Mouse (Mus musculus) lung, adult 2 months (tissue): Measurements from ENCODE around the gene Ccdc152. TPM values are rescaled to one million over a fixed set of nuclear protein-coding genes. Genes with fewer than 3 reads are reported as not detected.

Experiments
- DNase-seq: peaks from one replicate; pipeline ENCODE4 v3.0.0; 2022
- H3K4me1 ChIP-seq: fragments of 200-500 bp; 2 replicates; pipeline ENCODE4 v1.6.1; 2011; ENCODE audit warnings: low read length; ENCODE audit not compliant: control insufficient read depth, insufficient read depth
- H3K4me3 ChIP-seq: fragments of 200-500 bp; replicated peaks from 2 replicates; pipeline ENCODE3; 2011; ENCODE audit warnings: low read depth, mild to moderate bottlenecking, control low read depth, low read length; ENCODE audit errors: extremely low read depth
- CTCF ChIP-seq: fragments of 200-500 bp; IDR thresholded peaks from 2 replicates; pipeline ENCODE4 v1.5.1; 2011; ENCODE audit warnings: mild to moderate bottlenecking, low read length, control low read depth; ENCODE audit not compliant: insufficient read depth
- POLR2A ChIP-seq: fragments of 200-500 bp; IDR thresholded peaks from 2 replicates; pipeline ENCODE4 v1.6.1; 2011; ENCODE audit warnings: low read depth, mild to moderate bottlenecking, control low read depth, low read length, borderline replicate concordance; ENCODE audit errors: extremely low read depth
- WGBS: fragments of 180-500 bp; shearing (Covaris S2); methylation state at CpG from one replicate; pipeline ENCODE4 v1.1.7; 2018; 5-methylcytosine and 5-hydroxymethylcytosine counted together
- polyA plus RNA-seq: library from polyadenylated mRNA; depleted of rRNA; stranded (reverse); fragments of >200 nt; gene quantifications from 2 replicates; pipeline ENCODE4 v1.2.3, GENCODE M21; 2012

Ccdc152 gene
- polyA plus RNA-seq, 1 experiment = 0.98 TPM

DNA sequence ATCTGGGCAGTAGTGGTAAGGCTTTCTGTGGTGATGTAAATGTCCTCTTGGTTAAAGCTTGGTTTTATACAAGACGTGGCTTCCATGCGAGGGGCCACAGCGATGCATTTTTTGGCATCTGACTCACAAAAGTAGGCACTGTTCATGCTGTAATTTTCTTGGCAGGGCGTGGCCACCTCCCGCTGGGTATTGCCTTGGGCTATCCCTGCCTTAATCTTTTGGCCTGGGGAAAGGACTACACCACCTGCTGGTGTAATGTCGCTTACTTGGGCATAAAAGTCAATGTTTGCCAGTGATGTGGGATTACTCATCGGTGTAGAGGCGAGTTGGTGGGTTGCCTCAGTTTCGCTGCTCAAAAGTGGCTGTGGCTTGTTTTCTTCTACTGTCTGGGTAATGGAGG is 16.6 kb upstream of the Ccdc152 start:
- H3K4me3 ChIP-seq = no peak overlapping the region
- 90% methylated on average over 9 of the region's 9 CpGs for WGBS
- DNase-seq = no peak
- TF ChIP-seq CTCF (no peak), POLR2A (no peak)
- no peaks in the 10 kb centered on the region; the same call in 1 of the 2 replicates for H3K4me1 ChIP-seq

DNA sequence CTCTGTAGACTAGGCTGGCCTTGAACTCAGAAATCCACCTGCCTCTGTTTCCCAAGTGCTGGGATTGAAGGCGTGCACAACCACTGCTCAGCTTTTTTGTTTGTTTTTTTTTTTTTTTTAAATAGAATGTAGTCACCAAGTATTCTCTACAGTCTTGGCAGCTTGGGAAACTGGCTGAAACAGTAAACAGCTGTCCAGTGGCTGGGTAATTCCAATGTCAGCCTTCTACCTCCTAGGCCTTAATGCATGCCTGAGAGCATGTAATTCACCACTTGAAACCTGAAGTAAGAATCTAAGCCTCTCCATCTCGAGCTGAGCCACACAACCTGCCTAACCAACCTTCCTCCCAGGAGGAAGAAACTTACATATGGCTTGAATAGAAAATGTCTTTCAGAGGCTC is 13.3 kb upstream of the Ccdc152 start:
- Histone ChIP-seq H3K4me1 (no peaks in the 10 kb centered on the region; the same call in 1 of the 2 replicates), H3K4me3 (no peak overlapping the region)
- WGBS = 53% methylated on average over 2 of the region's 2 CpGs
- TF ChIP-seq POLR2A (no peak), CTCF (no peak)
- no peak for DNase-seq

DNA sequence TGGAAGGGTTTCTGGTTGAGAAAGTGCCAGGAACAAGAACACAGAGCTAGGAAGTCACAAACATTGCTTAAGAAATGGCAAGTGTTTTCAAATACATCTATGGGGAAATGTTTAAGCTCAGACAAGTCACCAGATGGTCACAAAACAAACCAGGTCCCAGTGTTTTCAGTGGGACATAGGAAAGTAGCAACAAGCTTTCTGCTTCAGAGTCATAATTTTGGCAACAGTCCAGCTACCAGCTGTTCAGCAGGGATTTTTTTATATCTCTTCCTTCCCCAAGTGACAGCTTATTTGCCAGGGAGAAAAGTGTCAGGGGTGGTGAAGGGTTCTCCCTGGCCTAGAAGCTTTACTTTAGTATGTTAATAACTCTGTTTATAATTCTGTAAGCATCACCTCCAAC is 9.6 kb upstream of the Ccdc152 start:
- TF ChIP-seq CTCF = no peak
- no peak for TF ChIP-seq POLR2A
- Histone ChIP-seq H3K4me3 (no peak overlapping the region), H3K4me1 (no peaks in the 10 kb centered on the region; the same call in 1 of the 2 replicates)
- DNase-seq = no peak

DNA sequence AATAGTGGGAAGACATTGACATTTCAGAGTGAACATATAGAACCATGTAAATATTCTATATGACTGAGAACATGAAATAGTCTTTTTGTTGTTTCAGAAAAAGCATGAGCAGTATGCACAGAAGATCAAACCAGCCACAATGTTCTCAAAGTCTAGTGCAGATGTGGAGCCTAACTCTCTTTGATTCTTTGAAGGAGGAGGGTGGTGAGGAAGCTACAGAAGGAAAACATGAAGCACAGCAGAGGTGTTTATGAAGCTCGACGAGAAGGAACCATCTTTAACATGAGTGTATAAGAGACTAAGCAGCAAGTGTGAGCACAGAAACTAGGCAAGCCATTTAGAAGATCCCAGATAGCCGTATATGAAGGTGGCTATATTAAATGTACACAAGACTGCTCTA is 6.5 kb upstream of the Ccdc152 start:
- no peaks in the 10 kb centered on the region for H3K4me1 ChIP-seq
- H3K4me3 ChIP-seq = no peak overlapping the region
- 75% methylated on average over 3 of the region's 3 CpGs for WGBS
- DNase-seq = no peak
- TF ChIP-seq POLR2A (no peak), CTCF (no peak)

DNA sequence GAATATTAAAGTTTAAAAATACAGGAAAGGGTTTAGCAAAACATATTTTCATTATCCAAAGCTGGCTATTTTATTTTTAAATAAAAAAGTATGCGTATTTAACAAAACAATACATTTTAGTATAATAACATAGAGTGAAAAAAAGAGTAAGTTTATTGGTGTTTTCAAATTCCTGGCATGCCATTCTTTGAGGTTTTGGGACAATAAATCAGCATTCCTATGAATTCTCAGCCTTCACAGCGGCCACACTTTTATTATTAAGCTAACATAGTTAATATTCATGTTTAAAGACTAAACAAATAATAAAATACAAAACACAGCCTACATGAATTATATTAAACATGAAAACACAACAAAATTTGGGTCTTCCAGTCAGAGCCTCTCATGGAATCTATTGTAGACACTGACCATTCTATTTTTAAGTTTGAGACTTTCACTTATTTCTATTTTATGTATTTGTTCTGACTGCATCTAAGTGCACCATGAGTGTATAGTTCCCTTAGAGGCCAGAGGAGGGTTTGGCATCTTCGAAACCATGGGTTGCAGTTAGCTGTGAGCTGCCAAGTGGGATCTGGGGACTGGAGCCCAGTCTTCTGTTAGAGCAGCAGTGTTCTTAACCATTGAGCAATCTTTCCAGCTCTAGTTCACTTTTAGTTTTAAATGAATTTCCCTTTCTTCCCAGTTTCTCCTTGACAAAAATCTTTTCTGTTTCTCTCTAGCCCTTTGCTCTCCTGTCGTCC is 2.8 kb downstream of the Ccdc152 start:
- TF ChIP-seq CTCF (no peak), POLR2A (no peak)
- WGBS = 71% methylated on average over 4 of the region's 4 CpGs

DNA sequence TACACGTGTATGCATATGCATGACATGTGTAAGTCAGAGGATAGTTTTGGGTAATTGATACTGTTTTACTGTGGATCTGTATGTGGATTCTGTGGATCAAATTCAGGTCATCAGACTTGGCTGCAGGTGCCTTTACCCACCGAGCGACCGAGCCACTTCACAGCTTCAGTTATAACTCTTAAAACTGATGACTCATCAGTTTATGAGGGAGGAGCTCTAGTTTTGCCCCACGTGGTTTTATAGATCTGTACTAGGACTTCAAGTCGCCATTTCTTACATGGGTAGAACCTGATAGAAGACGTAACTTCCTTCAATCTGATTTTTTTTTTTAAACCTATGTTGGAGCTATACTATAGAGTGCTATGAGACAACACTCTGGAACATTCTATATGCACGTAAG is 5.7 kb downstream of the Ccdc152 start:
- TF ChIP-seq CTCF (no peak), POLR2A (no peak)
- WGBS = 69% methylated on average over 8 of the region's 8 CpGs
- H3K4me3 ChIP-seq = no peak overlapping the region
- DNase-seq = no peak
- no peaks in the 10 kb centered on the region for H3K4me1 ChIP-seq

More for the DNA sequence above, 2.8 kb downstream of the Ccdc152 start:
- no peak for DNase-seq
- Histone ChIP-seq H3K4me3 (no peak overlapping the region), H3K4me1 (no peaks in the 10 kb centered on the region)

DNA sequence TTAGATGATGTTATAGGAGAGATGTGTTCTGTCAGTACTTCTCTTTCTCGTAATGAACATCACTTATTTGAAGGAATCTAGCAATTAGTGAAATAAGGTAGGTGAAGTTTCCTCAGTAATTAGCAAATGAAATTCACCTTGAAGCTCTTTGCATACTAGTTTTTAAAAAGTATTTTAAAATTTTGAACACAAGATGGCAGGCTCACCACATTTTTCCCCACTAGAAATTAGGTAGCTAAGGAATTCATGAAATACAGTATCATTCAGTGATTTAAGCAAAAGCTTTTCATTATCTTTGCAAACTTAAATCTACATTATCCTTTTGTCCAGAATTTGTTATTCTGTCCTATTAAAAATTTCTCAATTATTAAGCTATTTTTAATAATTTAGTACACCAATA is 7.3 kb downstream of the Ccdc152 start:
- no peak for TF ChIP-seq CTCF
- no peak for TF ChIP-seq POLR2A
- no peak overlapping the region for H3K4me3 ChIP-seq
- 69% methylated on average over 1 of the region's 1 CpGs for WGBS
- no peak for DNase-seq
- no peaks in the 10 kb centered on the region for H3K4me1 ChIP-seq

DNA sequence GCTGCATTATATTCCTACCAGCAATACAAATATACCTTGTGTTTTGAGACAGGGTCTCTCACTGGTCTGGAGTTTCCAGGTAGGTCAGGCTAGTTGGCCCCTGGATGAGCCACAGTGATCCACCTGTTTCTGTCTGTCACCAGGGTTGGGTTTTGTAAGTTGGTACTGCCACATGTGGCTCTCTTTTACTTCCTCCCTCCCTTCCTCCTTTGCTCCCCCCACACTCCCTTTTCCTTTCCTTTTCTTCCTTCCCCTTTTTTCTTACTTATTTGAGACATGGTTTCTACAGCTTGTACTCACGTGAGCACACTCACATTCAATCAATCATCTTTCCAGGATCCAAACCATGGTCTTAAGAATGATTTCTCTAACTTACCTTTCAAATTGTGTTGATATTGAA is 9.8 kb downstream of the Ccdc152 start:
- DNase-seq = no peak
- TF ChIP-seq POLR2A = no peak
- TF ChIP-seq CTCF = no peak
- Histone ChIP-seq H3K4me1 (no peaks in the 10 kb centered on the region), H3K4me3 (no peak overlapping the region)
- WGBS = 38% methylated on average over 1 of the region's 1 CpGs

DNA sequence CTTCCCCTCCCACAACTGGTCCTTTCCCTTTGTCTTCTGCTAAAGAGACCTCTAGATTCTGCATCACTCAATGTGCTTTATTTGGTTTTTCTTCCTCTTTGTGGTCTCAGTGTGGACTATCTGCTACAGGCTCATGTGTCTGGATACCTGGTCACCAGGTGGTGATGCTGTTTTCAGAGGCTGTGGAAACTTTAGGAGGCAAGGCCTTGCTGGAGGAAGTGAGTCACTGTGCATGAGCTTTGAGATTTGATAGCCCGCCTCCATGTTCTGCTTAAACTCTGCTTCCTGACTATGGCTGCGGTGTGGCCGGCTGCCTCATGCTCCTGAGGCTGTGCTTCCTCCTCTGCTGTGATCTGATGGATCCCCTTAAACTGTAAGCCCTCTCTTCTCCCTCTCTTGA is 12.9 kb downstream of the Ccdc152 start:
- DNase-seq = no peak
- no peak overlapping the region for H3K4me3 ChIP-seq
- TF ChIP-seq POLR2A (no peak), CTCF (no peak)
- WGBS = 82% methylated on average over 3 of the region's 3 CpGs
- no peaks in the 10 kb centered on the region for H3K4me1 ChIP-seq

DNA sequence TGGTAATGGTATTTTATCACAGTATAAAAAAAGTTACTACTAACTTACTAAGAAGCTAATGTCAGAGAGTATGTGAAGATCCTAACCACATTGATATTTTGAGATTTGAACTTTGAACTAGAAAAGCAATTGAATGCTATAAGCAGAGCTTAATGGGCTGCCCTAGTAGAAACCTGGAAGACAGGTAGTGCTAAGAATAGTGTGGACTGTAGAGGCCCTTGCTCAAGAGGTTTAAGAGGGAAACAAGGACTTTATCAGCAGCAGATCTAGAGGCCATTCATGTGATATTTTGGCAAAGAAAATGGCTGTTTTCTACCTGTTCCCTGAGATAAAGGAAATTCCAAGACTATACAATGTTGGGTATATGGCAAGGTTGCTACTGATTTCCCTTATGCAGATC is 17.3 kb downstream of the Ccdc152 start:
- TF ChIP-seq POLR2A (no peak), CTCF (no peak)

DNA sequence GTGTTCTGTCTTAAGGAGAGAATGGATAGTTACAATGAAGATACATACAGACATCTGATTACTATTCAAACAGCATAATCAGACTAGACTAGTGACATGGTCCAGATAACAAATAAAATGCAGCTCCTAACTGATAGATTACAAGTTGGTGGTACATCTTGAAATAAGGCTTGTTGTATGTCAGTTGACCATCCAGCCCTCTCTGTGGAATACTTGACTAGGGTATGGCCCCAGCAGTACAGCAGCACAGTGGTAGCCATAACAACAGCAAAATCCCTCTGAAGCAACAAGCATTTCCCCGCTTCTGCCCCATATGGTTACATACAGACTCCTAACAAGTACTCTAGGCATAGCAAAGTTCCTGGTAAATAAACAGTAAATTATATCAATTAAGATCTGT is 21.6 kb downstream of the Ccdc152 start:
- Histone ChIP-seq H3K4me3 (no peak overlapping the region), H3K4me1 (peaks cover 2% of the 10 kb centered on the region; the same call in 1 of the 2 replicates)
- WGBS = 90% methylated on average over 1 of the region's 1 CpGs
- no peak for TF ChIP-seq POLR2A
- no peak for TF ChIP-seq CTCF
- no peak for DNase-seq

More for the DNA sequence above, 17.3 kb downstream of the Ccdc152 start:
- DNase-seq = no peak
- H3K4me3 ChIP-seq = no peak overlapping the region
- H3K4me1 ChIP-seq = no peaks in the 10 kb centered on the region
